Mouse (Mus musculus) heart, embryonic 13.5 days (tissue): ENCODE measurements at regions not wholly inside any gene's neighbourhood (a gene's known extent, or its start where the extent isn't known, plus 50 kb on each side); places are given as distances from the start of the nearest gene placed in this dataset.
A peak's percentile ranks its signal among the peaks of the same experiment; 100 is the strongest.

ENCODE experiments used
- ATAC-seq: fragments of 200-750 bp; cut with Nextera tagmentation; 2 replicates; pipeline ENCODE4 v1.8.0; 2017; ENCODE audit warnings: moderate TSS enrichment; ENCODE audit not compliant: insufficient number of reproducible peaks, low FRiP score, low TSS enrichment; ENCODE audit errors: extremely low read depth
- H3K27ac ChIP-seq: fragments of 300-500 bp; sonication (generic); replicated peaks from 2 replicates; pipeline ENCODE4 v1.5.1; 2015; ENCODE audit warnings: moderate library complexity, mild to moderate bottlenecking, inconsistent platforms
- H3K27me3 ChIP-seq: fragments of 300-500 bp; sonication (generic); replicated peaks from 2 replicates; pipeline ENCODE4 v1.6.1; 2015; ENCODE audit warnings: mild to moderate bottlenecking, inconsistent platforms
- H3K36me3 ChIP-seq: fragments of 300-500 bp; sonication (generic); 2 replicates; pipeline ENCODE4 v1.6.1; 2015; ENCODE audit warnings: mild to moderate bottlenecking, inconsistent platforms
- H3K4me1 ChIP-seq: fragments of 300-500 bp; sonication (generic); 2 replicates; pipeline ENCODE4 v1.6.1; 2015; ENCODE audit warnings: inconsistent platforms
- H3K4me2 ChIP-seq: fragments of 300-500 bp; sonication (generic); 2 replicates; pipeline ENCODE4 v1.6.1; 2015; ENCODE audit warnings: inconsistent platforms, mild to moderate bottlenecking, moderate library complexity
- H3K4me3 ChIP-seq: fragments of 300-500 bp; sonication (generic); 2 replicates; pipeline ENCODE4 v1.5.1; 2015; ENCODE audit warnings: moderate library complexity, mild to moderate bottlenecking, inconsistent platforms
- H3K9ac ChIP-seq: fragments of 300-500 bp; sonication (generic); 2 replicates; pipeline ENCODE4 v1.6.1; 2015; ENCODE audit warnings: inconsistent platforms, mild to moderate bottlenecking, moderate library complexity
- H3K9me3 ChIP-seq: fragments of 300-500 bp; sonication (generic); 2 replicates; pipeline ENCODE4 v1.6.1; 2016; ENCODE audit warnings: inconsistent platforms
- WGBS: fragments of 180-500 bp; shearing (Covaris S2); methylation state at CpG from one replicate; pipeline ENCODE4 v1.1.7; 2015; ENCODE audit warnings: mixed read lengths; 5-methylcytosine and 5-hydroxymethylcytosine counted together

DNA sequence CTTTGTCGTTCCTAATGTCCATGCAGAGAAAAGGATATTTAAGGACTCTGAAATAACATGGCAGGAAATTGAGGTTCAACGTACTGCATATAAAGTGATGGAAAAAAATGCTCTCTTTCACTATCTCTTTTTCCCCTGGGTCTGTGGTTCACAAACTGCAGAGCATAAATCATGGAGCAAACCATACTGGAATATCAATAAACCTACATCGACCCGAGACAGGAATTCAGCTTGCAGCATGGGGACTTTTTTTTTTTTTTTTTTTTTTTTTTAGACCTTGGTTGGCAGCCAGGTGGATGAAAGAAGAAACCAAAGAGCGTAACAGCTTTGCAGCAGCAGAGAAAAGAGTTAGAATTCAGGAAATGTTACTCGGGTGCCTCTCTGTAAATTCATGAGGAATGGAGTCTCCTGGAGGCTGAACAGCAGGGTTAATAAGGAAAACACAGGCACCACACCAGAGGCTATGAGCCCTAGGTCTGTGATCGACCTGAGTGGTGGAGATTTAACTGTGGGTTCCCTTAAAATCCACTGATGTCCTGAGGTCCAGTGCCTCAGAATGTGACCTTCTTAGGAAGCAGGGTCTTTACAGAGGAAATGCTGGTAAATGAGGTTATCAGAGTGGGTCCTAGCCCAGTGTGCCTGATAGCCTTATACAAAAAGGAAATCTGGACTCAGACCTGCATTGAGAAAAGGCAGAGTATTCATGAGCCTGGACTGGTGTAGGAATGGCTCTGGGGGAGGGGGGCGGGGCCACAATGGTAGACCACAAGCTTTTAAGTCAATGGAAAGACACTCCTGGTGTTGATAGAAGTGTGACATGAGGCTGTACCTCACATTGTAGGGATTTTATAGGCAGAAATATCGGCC lies 290.0 kb downstream of the Lpin1 start:
- Histone ChIP-seq H3K9me3 (peaks cover 6% of the 10 kb centered on the region; the same call in 1 of the 2 replicates), H3K36me3 (no peaks in the 10 kb centered on the region), H3K27me3 (no peaks in the 10 kb centered on the region), H3K4me2 (no peak overlapping the region), H3K4me3 (no peak overlapping the region), H3K27ac (no peak overlapping the region), H3K9ac (no peak overlapping the region), H3K4me1 (peaks cover 13% of the 10 kb centered on the region)
- 65% methylated on average over 9 of the region's 9 CpGs for WGBS
- no peak for ATAC-seq

DNA sequence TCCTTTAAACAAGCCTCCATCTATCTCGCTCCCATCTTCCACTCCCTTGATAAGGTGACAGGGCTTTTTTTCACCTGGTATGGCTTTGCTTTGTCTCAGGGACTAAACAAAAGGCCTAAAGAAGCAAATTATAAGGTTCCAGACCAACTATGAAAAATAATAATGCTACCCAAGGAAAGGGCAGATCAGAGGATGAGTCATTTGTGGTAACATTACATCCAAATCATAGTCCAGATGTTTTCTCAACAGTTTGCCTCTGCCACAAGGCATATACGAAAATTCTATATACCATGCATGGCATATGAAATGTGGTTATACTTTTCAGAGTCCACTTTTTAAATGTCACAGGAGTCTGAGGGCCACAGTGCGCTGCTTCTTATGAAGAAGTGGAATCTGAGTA lies 302.7 kb downstream of the Lpin1 start:
- Histone ChIP-seq H3K9me3 (no peaks in the 10 kb centered on the region), H3K4me2 (no peak overlapping the region), H3K36me3 (no peaks in the 10 kb centered on the region), H3K9ac (no peak overlapping the region), H3K4me1 (no peaks in the 10 kb centered on the region), H3K27ac (no peak overlapping the region), H3K27me3 (no peaks in the 10 kb centered on the region), H3K4me3 (no peak overlapping the region)
- ATAC-seq: no peak
- 80% methylated on average over 3 of the region's 3 CpGs for WGBS

DNA sequence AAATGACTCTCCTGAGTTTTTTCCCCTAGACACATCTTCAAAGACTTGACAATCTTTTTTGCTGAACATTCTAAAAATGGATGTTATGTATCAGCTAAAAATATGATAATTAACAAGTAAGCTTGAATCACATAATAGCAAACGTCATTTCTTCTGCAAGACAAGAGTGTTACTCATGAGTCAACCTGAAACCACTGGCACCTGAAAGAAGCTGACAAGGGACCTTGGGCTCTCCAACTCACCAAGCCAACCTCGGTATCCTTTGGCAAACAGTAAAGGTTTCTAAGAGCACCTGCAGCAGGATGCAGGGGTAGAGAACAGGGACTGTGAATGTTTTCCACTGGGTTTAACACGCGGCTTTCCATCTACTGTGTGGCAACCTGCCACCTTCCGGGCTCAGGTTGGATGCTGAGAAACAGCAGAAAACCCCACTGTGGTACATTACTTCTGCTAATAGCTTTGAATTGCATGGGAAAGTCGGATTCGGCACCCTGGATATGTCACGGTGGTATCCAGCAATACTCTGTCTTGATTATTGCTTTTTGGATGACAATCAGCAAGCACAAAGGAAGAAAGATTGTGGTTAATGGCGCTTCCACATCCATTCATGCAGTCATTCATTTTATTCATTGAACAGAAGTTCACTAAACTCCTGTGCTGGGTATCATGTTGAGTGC lies 305.9 kb downstream of the Lpin1 start:
- Histone ChIP-seq H3K9ac (no peak overlapping the region), H3K4me3 (no peak overlapping the region), H3K27ac (no peak overlapping the region), H3K4me2 (no peak overlapping the region), H3K36me3 (no peaks in the 10 kb centered on the region), H3K9me3 (no peaks in the 10 kb centered on the region), H3K4me1 (no peaks in the 10 kb centered on the region), H3K27me3 (no peaks in the 10 kb centered on the region)
- ATAC-seq: no peak
- 83% methylated on average over 9 of the region's 9 CpGs for WGBS

DNA sequence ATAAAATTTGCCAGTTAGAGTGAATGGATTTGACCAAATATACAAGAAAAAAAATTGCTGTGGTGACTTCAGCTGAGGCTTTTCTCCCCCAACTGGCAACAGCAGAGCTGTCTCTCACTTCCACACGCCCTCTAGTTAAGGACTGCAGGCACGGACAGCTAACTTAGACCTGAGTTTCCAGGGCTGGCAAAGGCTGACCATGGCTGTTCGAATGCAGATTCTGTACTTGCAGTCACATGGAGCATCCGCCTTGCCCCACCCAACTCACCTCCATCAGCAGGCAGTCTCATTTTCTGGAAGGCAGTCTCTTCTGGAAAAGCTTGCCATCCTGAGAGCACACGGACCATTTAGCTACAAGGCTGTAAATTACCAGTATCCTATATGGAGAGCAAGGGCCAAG lies 325.7 kb downstream of the Lpin1 start:
- peaks cover 5% of the 10 kb centered on the region; the same call in 1 of the 2 replicates for H3K9me3 ChIP-seq
- H3K36me3 ChIP-seq: no peaks in the 10 kb centered on the region
- no peak overlapping the region for H3K4me3 ChIP-seq
- H3K9ac ChIP-seq: no peak overlapping the region
- peaks cover 15% of the 10 kb centered on the region for H3K4me1 ChIP-seq
- no peaks in the 10 kb centered on the region for H3K27me3 ChIP-seq
- no peak overlapping the region for H3K27ac ChIP-seq
- WGBS: 68% methylated on average over 5 of the region's 5 CpGs
- no peak overlapping the region for H3K4me2 ChIP-seq
- no peak for ATAC-seq

DNA sequence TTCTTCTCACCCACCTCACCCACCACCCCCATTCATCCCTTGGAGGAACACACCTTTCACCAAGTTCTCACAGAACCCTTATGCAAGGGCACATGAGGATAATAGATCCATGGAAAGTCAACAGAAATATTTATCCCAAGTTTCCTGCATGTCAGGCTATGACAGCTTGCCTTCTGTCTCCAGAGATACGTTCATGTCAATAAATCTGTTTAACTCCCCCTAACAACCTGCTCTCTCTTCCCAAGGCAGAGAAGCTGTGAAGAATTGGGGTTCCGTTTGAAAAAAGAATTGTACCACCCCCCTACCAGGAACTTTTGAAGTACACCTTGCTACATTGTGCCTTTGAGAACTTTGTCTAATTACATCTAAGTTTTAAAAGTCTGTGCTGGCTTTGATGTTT lies 331.6 kb downstream of the Lpin1 start:
- Histone ChIP-seq H3K27me3 (no peaks in the 10 kb centered on the region), H3K9ac (no peak overlapping the region), H3K9me3 (no peaks in the 10 kb centered on the region; the same call in 1 of the 2 replicates), H3K4me2 (no peak overlapping the region), H3K4me1 (peaks cover 30% of the 10 kb centered on the region), H3K36me3 (no peaks in the 10 kb centered on the region), H3K4me3 (no peak overlapping the region), H3K27ac (no peak overlapping the region)
- 73% methylated on average over 2 of the region's 2 CpGs for WGBS
- ATAC-seq: no peak

DNA sequence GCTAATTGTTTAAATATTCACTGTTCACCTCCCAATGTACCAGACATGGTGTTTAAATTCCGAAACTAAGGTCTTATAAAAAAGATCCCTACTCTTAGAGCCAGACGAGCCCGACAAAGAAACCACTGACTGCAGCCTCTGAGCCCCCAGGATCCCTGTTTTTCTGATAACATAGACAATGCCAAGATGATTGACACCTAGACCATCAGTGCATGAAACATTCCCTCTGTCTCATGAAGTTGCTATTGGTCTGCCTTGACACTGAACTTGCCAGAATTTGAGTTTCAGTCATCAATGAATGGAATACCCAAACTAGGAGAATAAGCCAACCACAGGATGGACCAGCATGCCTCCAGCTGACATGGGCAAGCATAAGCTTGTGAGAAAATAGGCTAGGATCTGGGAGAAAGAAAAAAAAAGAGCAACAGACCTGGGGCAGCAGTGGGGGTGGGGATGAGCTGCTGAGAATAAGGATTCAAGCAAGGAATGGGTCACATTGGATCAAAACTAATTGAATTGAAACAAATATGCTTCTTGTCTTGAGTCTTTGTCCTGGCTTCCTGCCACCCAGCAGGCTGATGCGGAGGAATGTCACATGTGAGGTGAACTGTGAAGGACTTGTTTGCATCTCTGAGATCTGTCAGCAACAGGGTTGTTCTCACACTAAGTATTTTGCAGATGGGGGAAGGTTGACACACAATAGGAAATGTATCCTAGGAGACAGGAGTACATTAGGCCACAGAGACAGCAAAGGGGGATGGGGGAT lies 333.0 kb downstream of the Lpin1 start:
- H3K27me3 ChIP-seq: no peaks in the 10 kb centered on the region
- no peak overlapping the region for H3K9ac ChIP-seq
- no peak overlapping the region for H3K4me2 ChIP-seq
- H3K4me3 ChIP-seq: no peak overlapping the region
- WGBS: 58% methylated on average over 4 of the region's 4 CpGs
- peaks cover 29% of the 10 kb centered on the region for H3K4me1 ChIP-seq
- H3K9me3 ChIP-seq: no peaks in the 10 kb centered on the region
- no peaks in the 10 kb centered on the region for H3K36me3 ChIP-seq
- ATAC-seq: no peak
- peak overlapping the region; percentile 10; the same call in 1 of the 2 replicates for H3K27ac ChIP-seq

DNA sequence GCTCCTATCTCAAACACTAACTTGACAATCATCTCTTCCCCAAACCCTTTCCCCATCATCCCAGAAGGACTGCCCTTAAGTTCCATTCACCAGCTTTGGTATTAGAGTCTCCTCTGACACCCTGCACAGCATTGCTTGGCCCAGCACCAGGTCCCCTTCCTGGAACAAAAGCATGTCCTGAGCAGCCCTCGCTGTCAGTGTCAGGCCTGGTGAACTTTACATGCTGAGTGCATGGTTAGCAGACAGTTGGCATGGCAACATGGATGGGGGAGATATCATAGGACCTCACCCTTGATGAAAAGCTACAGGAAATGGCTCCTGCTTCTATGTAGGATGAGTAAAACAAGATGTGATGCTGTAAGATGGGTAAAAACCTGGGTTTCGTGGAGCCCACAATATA lies 333.6 kb downstream of the Lpin1 start:
- 54% methylated on average over 2 of the region's 2 CpGs for WGBS
- H3K4me3 ChIP-seq: no peak overlapping the region
- no peaks in the 10 kb centered on the region for H3K36me3 ChIP-seq
- no peak for ATAC-seq
- no peak overlapping the region for H3K4me2 ChIP-seq
- no peak overlapping the region for H3K9ac ChIP-seq
- H3K4me1 ChIP-seq: peaks cover 29% of the 10 kb centered on the region
- H3K27ac ChIP-seq: 0 out of 2 replicates have a peak overlapping the region, but pooled peaks have one; percentile 10
- H3K9me3 ChIP-seq: no peaks in the 10 kb centered on the region
- no peaks in the 10 kb centered on the region for H3K27me3 ChIP-seq

DNA sequence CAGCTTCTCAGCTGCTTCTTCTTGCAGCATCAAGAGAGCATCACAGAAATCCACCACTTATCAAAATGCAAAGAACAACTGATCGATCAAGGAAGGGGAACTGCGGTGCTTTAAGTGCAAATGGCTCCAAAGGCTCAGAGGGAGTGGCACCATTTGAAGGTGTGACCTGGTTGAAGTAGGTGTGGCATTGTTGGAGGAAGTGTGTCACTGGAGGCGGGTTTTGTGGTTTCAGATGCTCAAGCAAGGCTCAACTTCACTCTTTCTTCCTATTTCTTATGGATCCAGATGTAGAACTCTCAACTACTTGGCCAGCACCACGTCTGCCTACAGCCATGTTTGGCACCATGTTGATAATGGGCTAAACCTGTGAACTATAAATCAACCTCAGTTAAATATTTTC lies 334.5 kb downstream of the Lpin1 start:
- Histone ChIP-seq H3K27me3 (no peaks in the 10 kb centered on the region), H3K4me3 (no peak overlapping the region), H3K4me2 (no peak overlapping the region), H3K9ac (no peak overlapping the region), H3K27ac (no peak overlapping the region), H3K9me3 (no peaks in the 10 kb centered on the region), H3K4me1 (peaks cover 25% of the 10 kb centered on the region), H3K36me3 (no peaks in the 10 kb centered on the region)
- WGBS: 81% methylated on average over 4 of the region's 4 CpGs
- ATAC-seq: no peak

DNA sequence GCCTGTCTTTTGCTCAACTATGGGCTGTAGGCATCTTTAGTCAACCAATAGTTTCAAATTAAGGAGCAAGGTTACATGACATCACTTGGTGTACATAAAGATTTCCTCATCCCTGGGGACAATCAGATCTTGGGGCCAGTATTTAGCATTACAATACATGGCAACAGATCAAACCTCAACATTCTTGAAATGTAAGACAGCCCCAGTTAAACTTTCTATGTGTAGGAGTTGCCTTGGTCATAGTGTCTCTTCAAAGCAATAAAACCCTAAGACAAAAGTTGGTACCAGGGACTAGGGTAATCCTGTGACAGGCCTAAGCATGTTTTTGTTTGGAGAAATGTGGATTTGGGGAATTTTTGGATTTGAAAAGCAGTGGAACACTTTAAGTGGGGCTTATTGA lies 338.3 kb downstream of the Lpin1 start:
- no peak overlapping the region for H3K27ac ChIP-seq
- H3K4me3 ChIP-seq: no peak overlapping the region
- H3K27me3 ChIP-seq: no peaks in the 10 kb centered on the region
- H3K9ac ChIP-seq: no peak overlapping the region
- H3K4me2 ChIP-seq: no peak overlapping the region
- peaks cover 40% of the 10 kb centered on the region for H3K4me1 ChIP-seq
- no peaks in the 10 kb centered on the region for H3K36me3 ChIP-seq
- H3K9me3 ChIP-seq: no peaks in the 10 kb centered on the region
- ATAC-seq: no peak

DNA sequence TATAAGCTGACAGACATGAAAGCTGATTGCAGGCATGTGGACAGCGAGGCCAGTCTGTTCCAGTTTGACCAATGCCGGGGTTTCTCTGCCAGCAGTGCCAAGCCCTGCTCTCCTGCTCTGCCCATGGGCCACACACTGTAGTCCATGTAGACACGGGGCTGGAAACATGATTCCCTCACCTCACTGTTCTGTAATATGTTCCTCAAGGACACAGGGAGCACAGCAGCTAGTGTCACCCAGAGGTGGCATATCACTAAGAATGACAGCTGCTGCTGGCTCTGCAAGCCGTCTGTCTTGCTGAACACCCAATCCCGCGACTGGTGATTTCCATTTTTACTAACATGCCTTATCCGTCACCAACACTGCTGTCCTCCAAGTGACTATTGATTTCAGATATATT lies 339.9 kb downstream of the Lpin1 start:
- WGBS: 34% methylated on average over 7 of the region's 7 CpGs
- H3K27me3 ChIP-seq: no peaks in the 10 kb centered on the region
- 0 out of 2 replicates have a peak overlapping the region, but pooled peaks have one; percentile 2 for H3K9ac ChIP-seq
- H3K4me2 ChIP-seq: 0 out of 2 replicates have a peak overlapping the region, but pooled peaks have one; percentile 8
- no peaks in the 10 kb centered on the region for H3K9me3 ChIP-seq
- no peak overlapping the region for H3K4me3 ChIP-seq
- H3K27ac ChIP-seq: peak overlapping the region; percentile 53
- peaks cover 33% of the 10 kb centered on the region for H3K4me1 ChIP-seq
- no peak for ATAC-seq
- H3K36me3 ChIP-seq: no peaks in the 10 kb centered on the region

DNA sequence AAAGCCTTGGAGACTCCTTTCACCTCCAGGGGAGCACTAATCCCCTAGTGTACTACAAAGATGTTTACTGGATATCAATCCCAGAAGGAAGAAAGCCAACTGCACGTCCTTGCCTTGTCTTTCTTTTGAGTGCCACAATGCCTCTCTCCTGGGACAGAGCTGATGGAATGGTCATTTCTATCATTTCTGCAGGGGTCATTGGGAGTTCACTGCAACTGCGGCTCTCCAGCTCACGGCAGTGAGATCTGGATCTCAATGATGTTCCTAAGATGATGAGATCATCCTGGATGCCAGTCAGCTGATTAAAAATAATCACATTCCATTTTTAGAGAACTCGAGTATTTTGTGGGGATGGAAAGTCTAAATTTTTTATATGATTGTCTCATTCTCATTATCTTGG lies 341.1 kb downstream of the Lpin1 start:
- Histone ChIP-seq H3K4me3 (no peak overlapping the region), H3K4me1 (peaks cover 33% of the 10 kb centered on the region), H3K27ac (no peak overlapping the region), H3K9me3 (no peaks in the 10 kb centered on the region), H3K36me3 (no peaks in the 10 kb centered on the region), H3K9ac (no peak overlapping the region), H3K4me2 (no peak overlapping the region), H3K27me3 (no peaks in the 10 kb centered on the region)
- no peak for ATAC-seq
- WGBS: 32% methylated on average over 4 of the region's 4 CpGs
